Mouse (Mus musculus) thymus, postnatal 14 days (tissue): ENCODE data around the gene Afmid.
A peak's percentile ranks its signal among the peaks of the same experiment; 100 is the strongest.
"Not testable (repeated sequence)": the region's sequence is repeated elsewhere in the genome, so short reads cannot be mapped to it uniquely, and the experiment has no call there.

ENCODE experiments used
- DNase-seq: peaks from one replicate; pipeline ENCODE4 v3.0.0; 2021

Gene Afmid

DNA sequence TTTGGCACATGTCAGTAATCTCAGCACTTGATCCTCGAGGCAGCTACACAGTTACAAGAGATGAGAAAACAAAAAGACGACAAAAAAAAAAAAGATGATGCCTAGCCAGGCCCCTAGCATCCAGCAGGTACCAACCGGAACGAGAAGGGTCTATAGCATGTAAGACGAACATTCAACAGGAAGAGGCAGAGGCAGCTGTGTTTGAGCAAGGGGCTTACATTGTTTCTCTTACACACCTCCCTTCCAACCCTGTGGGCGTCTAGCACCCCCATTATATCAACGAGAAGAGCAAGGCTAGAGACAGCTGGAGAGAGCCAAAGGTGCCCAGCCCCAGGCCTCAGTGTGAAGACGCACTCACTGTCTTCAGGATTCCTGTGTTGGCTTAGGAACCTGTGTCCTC, 1.2 kb downstream of the Afmid start:
- DNase-seq = peak; percentile 40

DNA sequence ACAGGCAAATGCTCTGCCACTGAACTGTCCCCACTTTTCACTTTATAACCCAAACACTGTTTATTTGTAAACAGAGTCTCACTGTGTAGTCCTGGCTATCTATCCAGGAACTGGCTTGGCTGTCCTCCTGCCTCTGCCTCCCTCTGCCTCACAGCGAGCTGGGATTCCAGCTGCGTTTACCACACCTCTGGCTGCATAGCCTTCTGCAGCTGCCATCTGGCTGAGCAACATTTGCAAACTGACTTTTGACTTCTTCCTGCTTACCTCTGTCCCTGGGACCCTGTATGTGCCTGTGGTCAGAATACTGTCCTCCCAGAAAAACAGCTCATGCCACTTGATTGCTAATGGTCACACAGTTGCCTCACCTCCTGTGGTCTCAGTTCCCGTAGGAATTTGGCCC, 1.7 kb downstream of the Afmid start:
- peak; percentile 55 for DNase-seq

DNA sequence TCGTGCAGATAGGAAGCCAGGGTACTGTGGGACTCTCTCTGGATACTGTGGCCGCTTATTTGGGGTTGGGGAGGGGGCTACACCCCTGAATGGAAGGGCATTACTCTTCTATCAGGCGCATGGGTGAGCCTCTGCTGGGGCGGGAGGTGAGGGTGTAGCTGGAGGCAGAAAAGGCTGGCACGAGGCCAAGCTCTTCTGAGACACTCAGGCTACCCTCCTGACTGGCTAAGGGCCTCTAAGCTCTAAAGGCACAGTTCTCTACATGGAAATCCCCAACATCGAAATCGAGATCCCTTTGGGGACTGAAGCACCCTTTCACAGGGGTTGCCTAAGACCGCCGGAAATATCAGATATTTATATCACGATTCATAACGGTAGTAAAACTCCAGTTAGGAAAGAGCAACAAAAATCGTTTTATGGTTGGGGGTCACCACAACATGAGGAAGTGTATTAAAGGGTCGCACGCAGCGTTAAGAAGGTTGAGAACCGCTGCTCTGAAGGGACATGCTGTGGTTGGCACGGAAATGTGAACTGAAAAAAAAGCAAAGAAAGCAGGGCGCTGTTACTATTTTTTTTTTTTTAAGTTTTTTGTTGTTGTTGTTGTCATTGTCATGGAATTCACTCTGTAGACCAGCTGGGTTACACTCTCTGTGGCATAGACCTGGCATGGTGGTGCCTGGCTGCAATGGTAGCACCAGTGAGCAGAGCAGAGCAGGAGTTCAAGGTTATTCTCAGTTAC, 2.6 kb downstream of the Afmid start:
- peak; percentile 62 for DNase-seq

DNA sequence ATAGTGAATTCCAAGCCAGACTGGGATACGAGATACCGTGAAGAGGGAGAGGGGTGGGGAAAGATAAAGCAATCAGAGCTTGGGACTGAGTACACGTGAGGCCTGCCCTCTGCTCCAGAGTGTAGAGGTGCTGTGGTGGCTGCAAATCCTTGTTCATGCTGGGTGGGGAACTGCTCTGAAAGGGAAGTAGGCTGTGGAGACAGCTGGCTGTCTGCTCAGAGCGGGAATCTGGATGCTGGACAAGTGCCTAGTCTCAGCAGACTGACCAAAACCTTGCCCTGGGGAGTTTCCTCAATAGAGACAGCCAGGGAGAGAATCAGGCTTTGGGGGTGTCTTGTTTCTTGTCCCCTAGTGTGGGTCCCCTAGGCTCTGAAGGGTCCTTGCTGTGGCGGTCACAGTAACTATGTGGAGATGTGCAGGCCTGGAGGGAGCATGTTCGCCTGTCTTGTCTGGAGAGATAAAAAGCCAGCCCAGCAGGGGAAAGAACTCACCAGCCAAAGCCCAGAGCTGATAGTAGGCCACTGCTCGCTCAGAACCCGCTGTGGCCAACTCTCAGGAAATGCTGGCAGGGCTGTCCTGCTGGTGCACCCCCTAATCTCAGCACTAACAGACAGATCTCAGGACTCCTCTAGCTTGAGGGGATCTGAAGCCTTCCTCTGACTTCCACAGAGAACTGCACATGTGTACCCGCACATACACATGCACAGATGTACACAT, 3.3 kb downstream of the Afmid start:
- DNase-seq = no peak

DNA sequence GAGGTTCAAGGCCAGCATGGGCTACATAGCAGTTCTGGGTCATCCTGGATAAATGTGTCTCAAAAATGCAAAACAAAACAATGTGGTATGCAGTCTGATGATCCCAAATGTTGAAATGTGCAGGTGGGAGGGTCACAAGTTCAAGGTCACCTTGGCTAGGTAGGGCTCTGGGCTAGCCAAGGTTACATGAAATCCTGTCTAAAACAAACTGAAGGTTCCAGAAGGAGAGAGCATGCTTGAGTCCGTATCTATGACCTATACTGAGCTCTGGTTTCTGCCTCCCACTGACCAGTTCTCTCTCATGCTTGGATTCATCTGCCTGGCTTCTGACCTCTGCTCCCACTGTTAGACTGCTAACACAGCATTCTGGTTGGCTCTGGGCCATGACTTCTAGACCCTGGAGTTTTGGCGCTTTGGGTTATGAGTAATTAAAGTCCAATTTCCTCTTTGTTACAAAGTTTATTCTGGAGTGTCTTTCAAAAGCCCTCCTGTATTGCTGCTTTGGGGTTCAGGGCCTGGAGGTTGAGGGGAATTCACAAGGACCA, 4.0 kb downstream of the Afmid start:
- DNase-seq = no peak

DNA sequence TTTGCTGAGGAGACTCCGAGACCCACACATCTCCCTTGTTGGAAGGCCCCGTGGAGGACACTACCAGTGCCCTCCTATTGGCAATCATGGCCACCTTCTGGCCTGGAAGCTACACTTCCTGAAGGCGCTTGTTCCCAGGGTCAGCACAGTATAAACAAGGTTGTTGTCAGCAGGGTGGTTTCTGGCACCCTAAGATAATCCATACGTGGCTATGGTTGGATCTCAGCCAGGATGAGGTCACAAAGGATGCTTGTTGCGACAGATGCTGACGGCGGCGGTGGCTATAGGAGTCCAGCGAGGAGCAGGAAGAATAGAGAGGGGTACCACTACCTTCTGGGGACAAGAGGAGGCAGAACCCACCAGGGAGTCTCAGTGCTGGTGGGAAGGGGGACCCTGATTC, 4.7 kb downstream of the Afmid start:
- DNase-seq = no peak

DNA sequence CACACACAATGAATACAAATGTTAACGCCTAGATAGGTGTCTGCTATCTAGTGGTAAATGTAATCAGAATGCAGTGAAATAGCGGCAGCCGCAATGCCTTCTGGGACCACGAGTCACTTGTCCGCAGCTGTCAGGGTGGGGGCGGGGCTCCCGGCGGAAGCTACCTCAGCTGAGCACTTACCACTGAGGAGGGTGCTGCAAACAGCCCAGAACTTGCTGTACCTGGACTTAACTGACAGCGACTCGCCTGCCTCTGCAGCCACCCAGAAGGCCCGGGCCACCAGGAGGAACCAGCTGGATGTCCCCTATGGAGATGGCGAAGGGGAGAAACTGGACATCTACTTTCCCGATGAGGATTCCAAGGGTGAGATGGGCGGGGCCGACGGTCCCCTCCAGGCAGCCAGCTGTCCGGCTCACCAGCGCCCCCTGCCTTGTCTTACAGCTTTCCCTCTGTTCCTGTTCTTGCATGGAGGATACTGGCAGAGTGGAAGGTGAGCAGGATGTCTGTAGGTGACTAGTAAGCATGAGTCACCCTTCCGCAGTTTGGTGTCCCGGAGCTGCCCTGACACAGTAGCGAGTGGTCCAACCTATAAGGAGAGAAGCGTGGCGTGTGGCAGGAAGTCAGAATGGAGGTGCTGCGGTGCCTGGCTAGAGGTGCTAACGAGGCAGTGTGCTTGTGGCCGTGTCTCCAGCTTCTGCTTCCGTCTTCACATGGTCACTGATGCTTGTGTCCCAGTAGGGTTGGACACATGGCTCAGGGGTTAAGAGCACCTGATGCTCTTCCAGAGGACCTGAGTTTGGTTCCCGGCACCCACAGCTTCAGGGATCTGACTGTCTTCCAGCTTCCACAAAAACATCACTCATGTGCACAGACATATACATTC, 6.6 kb downstream of the Afmid start:
- peak; percentile 95 for DNase-seq

DNA sequence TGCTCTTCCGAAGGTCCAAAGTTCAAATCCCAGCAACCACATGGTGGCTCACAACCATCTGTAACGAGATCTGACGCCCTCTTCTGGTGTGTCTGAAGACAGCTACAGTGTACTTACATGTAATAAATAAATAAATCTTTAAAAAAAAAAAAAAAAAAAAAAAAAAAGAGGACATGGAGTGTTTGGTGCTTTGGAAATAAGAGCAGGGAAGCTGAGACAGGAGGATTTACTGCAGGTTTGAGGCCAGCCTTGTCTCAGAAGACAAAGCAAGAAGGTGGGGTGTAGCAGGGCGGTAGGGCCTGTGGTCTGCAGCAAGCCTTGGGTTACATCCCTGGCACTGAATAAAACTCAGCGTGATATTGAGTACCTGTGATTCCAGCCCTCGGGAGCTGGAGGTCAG, 7.8 kb downstream of the Afmid start:
- not testable (repeated sequence) for DNase-seq

DNA sequence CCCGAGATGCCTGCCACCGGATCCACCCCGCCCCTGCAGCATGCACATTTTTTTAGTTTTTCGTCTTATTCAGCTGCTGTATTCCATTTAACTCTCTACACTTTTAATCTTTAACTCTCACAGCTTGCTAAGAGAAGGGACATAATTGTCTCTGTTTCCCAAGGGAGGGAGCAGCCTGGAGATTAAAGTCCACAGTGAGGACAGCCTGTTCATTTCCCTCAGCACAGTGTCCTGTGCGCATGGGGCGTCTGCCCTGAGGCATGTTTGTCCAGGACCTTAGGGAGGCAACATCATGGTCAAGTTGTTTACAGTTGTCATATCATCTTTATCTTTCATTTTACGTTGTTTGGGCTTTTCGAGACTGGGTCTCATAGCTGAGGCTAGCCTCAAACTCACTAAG, 8.4 kb downstream of the Afmid start:
- no peak for DNase-seq

DNA sequence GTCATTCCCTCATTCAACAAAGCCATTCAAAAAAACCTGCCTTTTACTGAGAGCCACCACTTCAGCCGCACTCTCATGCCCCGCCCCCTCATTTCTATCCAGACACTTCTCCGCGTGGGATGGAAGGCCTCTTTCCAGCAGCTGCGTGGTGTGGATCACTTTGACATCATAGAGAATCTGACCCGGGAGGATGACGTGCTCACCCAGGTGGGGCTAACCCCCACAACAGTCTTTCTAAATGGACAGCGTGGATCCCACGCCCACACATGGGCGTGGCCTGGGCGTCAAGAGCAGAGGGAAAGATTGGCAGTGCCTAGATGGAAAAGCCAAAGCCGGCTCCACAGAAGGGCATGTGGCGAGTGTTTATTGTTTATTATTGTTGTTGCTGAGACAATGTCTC, 10.6 kb downstream of the Afmid start:
- DNase-seq = no peak

DNA sequence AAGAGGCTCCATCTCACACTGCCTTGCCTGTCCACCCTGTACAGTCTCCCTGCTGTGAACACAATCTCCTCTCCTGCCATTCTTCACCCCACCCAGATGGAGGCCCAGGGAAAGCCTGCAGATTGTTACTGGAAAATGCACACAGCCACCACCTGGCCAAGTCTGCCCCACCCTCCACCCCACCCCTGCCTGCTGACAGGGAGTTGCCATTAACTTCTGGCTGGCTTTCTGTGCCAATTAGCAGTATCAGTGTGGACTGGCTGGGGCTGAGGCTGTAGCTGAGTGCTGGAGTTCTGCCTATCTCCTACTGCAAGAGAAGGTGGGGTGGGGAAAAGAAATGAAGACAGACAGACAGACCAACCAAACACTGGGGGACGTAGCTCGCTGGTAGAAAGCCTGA, 12.8 kb downstream of the Afmid start:
- no peak for DNase-seq

DNA sequence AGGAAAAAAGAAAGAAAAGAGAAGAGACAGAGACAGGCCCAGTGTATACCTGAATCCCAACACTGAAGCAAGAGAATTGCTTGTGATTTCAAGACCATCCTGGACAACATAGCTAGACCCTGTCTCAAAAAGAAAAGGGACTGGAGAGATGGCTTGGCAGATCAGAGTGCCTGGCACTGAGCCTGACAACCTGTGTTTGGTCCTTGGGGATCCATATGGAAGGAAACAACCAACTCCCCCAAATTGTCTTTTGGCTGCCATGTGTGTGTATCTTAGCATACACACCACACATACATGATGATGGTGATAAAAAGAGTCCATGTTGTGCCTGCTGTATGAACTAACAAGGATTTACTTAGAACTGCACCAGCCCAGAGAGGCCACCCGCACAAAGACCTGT, 13.3 kb downstream of the Afmid start:
- DNase-seq = no peak

DNA sequence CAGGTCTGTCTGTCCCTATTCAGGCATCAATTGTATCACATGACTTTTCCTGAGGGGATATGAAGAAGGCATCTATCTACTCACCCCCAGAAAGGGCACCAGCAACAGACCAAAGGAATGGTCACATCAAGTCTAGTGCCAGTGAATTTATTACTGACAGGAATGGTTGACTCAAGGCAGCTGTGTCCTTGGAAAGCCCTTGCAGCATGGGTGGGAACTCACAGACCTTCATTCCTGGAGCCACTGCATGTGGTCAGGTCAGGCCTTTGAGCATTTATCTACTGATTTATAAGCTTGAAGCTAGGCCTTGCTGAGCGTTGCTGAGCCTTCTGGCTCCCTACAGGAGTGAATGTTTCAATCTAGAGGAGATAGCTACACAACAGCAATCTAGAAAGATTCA, 15.2 kb downstream of the Afmid start:
- no peak for DNase-seq

DNA sequence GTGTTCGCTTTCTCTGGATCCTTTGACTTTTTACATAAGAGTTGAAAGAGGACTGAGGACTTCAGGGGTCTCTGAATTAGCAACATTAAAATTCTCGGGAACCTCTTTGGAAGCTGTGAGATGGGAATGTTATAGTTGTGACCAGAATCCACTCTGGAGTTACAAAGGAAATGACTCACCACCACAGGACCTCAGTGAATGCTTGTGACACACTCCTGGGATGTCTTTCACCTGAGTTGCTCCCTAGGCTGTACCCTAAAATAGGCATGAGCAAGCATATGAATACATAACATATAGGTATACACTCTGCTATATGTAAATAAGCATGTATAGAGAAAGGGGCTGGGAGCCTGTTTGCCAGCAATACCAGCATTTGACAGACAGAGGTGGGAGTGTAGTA, 17.7 kb downstream of the Afmid start:
- DNase-seq = no peak

DNA sequence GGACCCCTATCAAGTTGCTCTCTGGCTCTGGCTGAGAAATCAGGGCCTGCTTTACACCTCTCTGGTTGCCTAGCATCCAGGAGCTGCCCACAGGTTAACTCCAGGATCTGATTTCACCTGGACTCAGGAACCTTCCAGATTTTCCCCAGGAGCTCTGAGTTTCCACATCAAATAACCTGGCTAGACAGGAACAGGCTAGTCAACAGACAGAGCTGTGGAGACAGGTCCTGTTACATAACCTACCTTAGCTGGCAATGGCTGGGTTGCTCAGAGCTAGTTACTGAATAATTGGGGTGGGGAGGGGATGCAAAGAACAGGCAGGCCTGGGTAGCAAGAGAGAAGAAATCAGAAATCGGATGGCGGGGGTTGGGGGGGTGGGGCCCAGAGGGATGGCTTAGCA, 19.3 kb downstream of the Afmid start:
- DNase-seq = no peak

DNA sequence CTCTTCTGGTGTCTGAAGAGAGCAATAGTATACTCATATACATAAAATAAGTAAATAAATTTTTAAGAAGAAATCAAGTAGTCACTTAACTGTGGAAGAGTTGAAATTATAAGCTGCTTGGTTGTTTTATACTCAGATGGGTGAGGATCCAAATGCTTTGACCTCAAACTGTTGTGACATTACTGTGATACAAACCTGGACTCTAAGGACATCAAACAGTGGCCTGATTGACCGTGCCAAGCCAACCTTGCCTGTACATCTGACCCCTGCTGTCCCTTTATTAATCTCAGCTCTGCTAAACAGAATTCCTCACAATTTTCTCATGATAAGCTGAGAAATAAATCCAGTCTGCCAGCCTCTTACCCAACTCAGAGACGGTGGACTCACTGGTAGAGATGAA, 19.9 kb downstream of the Afmid start:
- DNase-seq = no peak

DNA sequence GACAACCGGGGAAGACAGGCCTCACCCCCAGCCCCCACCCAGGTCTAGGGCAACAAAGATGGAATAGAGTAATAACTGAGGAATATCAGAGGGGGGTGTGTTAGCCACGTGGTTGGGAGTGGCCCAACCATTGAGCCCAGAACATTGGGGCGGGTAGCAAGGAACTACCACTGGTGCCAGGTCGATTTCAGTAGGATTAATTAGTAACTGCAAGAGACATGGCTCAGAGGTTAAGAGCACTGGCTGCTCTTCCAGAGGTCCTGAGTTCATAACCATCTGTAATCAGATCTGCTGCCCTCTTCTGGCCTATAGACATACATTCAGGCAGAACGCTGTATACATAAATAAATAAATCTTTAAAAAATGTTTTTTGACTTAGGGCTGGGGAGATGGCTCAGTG, 20.9 kb downstream of the Afmid start:
- no peak for DNase-seq

DNA sequence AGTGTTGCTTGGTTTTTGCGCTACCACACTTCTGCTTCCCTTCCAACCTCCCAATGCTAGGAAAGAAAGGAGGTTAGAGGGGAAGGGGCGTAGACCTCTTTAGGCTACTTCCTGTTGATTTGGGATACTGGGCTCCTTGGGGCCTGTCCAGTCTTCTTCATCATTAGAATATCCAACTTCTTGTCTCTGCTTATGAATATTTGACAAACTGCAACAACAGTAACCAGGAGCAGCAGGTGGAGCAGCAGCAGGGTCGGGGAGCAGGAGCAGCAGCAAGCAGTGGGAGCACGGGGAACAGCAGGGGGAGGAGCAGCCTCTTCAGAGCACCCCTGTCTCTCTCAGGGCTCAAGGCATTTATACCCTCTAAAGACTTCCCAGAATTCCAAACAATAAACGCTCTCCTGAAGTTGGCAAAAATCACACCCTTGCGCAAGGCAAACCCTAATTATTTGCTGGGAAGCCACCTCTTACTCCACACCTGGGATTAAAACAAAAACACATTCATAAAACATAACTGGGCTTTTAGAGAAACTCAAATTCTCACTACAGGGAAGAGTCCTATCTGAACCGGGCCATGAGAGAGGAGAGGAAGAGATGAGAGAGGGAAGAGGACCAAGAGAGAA, 22.0 kb downstream of the Afmid start:
- DNase-seq = no peak

DNA sequence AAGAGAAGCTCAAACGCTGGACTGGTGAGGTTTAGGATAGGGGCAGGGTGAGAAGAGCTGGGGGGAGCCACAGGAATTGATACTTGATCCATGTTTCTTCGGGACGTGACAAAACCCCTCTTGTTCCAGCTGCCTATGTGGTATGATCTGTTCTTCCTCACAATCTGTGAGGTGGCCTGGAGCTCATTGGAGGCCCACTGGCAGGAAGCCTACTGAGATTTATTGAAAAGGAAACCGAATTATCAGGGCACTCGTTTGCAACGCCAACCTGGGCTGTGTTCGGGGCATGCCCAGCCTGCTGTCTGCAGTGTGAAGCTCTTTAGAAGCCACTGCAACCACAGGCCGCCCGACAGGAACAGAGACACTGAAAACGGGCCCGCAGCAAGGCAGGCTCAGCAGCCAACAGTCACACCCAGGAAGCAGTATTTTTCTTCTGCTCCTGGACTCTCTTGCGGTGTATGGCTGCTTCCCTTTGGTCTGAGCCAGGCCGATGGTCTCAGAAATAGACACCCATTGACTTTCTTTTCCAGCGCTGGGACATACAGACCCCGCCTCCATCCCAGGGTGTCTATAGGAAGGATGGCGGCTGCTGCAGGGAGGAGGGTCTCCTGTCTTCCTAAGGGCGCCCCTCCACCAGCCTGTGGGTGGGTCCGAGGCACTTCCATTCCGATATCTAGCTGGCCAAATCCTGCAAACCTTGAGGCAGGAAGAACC, 22.7 kb downstream of the Afmid start:
- DNase-seq = peak; percentile 70

DNA sequence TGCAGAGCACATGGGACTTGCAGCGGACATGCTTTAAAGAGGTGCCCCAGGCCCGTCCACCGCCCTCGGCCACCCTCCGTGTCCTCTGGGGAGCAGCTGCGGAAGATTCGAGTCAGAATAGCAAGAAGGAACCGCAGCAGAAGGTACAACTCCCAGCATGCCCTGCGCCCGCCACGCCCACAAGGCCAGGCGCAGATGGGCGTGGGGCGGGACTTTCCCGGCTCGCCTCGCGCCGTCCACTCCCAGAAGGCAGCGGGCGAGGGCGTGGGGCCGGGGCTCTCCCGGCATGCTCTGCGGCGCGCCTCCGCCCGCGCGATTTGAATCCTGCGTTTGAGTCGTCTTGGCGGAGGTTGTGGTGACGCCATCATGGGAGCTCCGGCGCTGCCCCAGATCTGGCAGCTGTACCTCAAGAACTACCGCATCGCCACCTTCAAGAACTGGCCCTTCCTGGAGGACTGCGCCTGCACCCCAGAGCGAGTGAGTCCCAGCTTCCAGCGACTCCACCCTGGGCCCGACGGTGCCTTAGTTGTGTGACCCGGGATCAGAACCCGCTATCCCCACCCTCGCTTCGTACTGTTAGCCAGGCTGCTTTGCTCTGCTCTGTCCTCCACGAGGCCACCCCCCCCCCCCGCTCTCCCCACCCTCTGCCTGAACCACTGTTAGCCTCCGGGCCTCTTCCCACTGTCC, 23.4 kb downstream of the Afmid start, which contains the start of gene Birc5:
Birc5 (plus strand) TSS at position 267 of the 687 bp plus-strand sequence.
- DNase-seq = peak; percentile 99

DNA sequence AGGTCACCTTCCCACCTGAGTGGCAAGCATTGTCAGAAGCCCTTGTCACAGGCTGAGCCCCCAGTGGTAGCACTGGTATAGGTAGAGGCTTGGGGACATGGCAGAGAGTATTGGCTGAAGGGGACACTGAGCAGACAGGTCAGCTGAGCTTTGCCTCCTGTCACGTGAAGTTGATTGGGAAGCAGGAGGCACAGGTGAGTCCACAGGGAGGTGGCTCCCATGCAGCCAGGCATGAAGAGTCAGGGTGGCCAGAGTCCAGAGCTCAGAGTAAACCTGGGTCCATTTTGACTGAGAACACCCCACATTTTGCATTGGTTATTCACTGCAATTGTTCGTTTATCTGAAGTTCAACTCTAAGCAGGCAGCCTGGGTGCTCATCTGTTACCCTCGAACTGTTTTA, 27.2 kb downstream of the Afmid start:
- DNase-seq = no peak

DNA sequence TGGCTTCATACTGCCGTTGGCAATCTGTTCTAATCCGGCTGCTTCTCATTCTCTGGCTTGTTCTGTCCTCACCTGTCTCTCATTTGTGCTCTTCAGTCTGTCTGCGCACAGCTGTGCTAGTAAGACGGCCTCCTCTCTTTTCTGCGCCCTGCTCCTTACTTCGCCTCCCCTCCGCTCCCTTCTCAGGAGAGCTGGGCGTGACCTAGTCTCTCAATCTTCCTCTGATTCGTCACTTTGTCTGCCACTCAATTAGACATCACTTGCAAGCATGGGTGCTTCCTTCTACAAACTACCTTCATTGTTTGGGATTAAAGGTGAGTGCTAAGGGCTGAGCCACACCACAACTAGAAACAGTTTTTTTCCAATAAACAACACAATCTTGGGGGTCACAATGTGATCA, 28.5 kb downstream of the Afmid start:
- no peak for DNase-seq
